Mouse (Mus musculus) gonadal fat pad, adult 2 months (tissue): ENCODE measurements at regions not wholly inside any gene's neighbourhood (a gene's known extent, or its start where the extent isn't known, plus 50 kb on each side); places are given as distances from the start of the nearest gene placed in this dataset.

Experiments
- DNase-seq: peaks from one replicate; pipeline ENCODE4 v3.0.0-alpha.2; 2012; ENCODE audit warnings: low read depth

- DNase-seq: no peak
Measured at GRCm38 (mm10) chr4:83986951-83987822, 461.8 kb downstream of the Ccdc171 start.

GRCm38 (mm10) chr4:83987846-83988245 lies 462.5 kb downstream of the Ccdc171 start:
- no peak for DNase-seq

- DNase-seq: no peak
Measured at GRCm38 (mm10) chr4:83988314-83988713, 463.0 kb downstream of the Ccdc171 start.

GRCm38 (mm10) chr4:83990126-83990989 lies 465.0 kb downstream of the Ccdc171 start:
- peak; percentile 49 for DNase-seq

GRCm38 (mm10) chr4:83991195-83991594 lies 465.9 kb downstream of the Ccdc171 start:
- DNase-seq: no peak

GRCm38 (mm10) chr4:83997079-83997478 lies 471.7 kb downstream of the Ccdc171 start:
- DNase-seq: no peak

GRCm38 (mm10) chr4:84001645-84002044 lies 476.3 kb downstream of the Ccdc171 start:
- DNase-seq: no peak

- DNase-seq: no peak
Measured at GRCm38 (mm10) chr4:84004055-84004778, 478.9 kb downstream of the Ccdc171 start.

GRCm38 (mm10) chr4:84004786-84005382 lies 479.5 kb downstream of the Ccdc171 start:
- no peak for DNase-seq

- DNase-seq: no peak
Measured at GRCm38 (mm10) chr4:84011941-84012340, 486.6 kb downstream of the Ccdc171 start.

GRCm38 (mm10) chr4:84015139-84015538 lies 489.8 kb downstream of the Ccdc171 start:
- peak; percentile 67 for DNase-seq

GRCm38 (mm10) chr4:84015552-84016169 lies 490.3 kb downstream of the Ccdc171 start:
- DNase-seq: peak; percentile 47

GRCm38 (mm10) chr4:84018135-84018534 lies 492.8 kb downstream of the Ccdc171 start:
- DNase-seq: no peak

GRCm38 (mm10) chr4:84018774-84019173 lies 493.4 kb downstream of the Ccdc171 start:
- no peak for DNase-seq

- DNase-seq: no peak
Measured at GRCm38 (mm10) chr4:84019500-84020255, 494.3 kb downstream of the Ccdc171 start.

GRCm38 (mm10) chr4:84020692-84021091 lies 495.3 kb downstream of the Ccdc171 start:
- DNase-seq: no peak

- no peak for DNase-seq
Measured at GRCm38 (mm10) chr4:84022323-84022722, 497.0 kb downstream of the Ccdc171 start.

- DNase-seq: no peak
Measured at GRCm38 (mm10) chr4:84026144-84026543, 500.8 kb downstream of the Ccdc171 start.

GRCm38 (mm10) chr4:84028120-84028519 lies 502.8 kb downstream of the Ccdc171 start:
- no peak for DNase-seq

GRCm38 (mm10) chr4:84030916-84031315 lies 505.6 kb downstream of the Ccdc171 start:
- DNase-seq: no peak
